Mouse (Mus musculus) frontal cortex, postnatal 10 days (tissue): Measurements from ENCODE around the gene Gorasp2.
A peak's percentile ranks its signal among the peaks of the same experiment; 100 is the strongest.

Experiments
- DNase-seq, 2 experiments: peaks; one replicate each; pipeline ENCODE4 v3.0.0; 2022; ENCODE audit warnings: low spot score in 2 of 2, mixed read lengths in 1 of 2

Gene Gorasp2

GRCm38 (mm10) chr2:70661715-70662495, 529 bp downstream of the Gorasp2 start, which contains the start of gene Gm26558:
Gene Gm26558 (minus strand): TSS chr2:70662108.
- DNase-seq, result peak; percentile 12 to 22

- no peak for DNase-seq
These were observed 2.4 kb downstream of the Gorasp2 start for GRCm38 (mm10) chr2:70663764-70664163.

DNA sequence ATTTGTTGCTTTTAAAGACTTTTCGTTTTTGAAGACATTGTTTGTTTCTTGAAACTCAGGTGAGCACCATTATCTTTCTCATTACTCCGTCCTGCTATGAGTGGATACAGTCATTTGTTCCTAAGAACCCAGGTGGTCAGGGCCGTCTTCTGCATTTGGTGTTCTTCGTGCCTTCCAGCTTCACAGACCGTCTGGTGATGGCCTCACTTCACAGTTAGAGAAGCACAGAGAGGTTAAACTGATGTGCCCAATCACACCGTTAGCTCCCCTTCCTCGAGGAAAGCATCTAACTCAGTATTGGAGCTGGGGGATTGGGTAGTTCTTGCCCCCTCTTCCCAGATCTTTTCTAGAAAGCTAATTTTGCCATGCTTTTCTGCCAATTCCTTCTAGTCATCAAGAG, 5.6 kb downstream of the Gorasp2 start:
- no peak for DNase-seq

DNA sequence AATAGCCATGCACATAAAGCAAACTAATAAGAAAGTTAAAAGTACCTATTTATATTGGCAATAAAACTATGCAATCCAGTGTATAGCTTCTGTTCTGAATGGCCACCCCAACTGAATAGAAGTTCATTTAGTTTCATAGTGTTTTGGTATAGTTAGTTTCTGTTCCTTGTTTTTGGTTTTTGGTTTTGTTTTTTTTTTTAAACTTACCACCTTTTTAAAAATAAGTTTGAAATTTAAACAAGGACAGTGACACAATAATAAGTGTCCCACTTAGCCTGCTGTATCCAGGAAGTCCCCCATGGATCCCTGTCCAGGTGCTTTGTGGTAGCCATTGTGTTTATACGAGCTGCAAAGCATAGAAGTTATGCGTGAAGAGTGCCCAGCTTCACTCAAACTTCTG, 7.9 kb downstream of the Gorasp2 start:
- no peak for DNase-seq

GRCm38 (mm10) chr2:70669896-70670295, 8.5 kb downstream of the Gorasp2 start:
- DNase-seq, result no peak

DNA sequence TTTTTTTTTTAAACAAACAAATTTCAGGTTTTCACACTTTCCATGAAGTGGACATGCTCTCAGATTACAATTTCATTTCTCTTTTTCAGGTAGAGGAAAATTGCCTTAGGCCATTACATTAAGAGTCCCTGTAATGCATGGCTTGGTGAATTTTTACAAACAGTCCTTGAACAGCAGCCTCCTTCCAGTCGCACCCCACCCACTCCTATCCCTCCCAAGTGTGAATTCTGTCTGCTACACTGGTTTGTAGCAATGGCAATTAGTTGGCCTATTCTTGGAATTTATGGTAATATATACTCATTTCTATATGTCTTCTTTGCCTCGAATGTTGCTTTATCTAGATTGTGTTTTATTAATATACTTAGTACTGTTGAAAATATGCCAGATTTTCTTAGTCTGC, 11.1 kb downstream of the Gorasp2 start:
- DNase-seq, result no peak

- no peak for DNase-seq
These were observed 12.2 kb downstream of the Gorasp2 start for GRCm38 (mm10) chr2:70673445-70674126.

- DNase-seq, result no peak
These were observed 20.9 kb downstream of the Gorasp2 start for GRCm38 (mm10) chr2:70682324-70682723.

DNA sequence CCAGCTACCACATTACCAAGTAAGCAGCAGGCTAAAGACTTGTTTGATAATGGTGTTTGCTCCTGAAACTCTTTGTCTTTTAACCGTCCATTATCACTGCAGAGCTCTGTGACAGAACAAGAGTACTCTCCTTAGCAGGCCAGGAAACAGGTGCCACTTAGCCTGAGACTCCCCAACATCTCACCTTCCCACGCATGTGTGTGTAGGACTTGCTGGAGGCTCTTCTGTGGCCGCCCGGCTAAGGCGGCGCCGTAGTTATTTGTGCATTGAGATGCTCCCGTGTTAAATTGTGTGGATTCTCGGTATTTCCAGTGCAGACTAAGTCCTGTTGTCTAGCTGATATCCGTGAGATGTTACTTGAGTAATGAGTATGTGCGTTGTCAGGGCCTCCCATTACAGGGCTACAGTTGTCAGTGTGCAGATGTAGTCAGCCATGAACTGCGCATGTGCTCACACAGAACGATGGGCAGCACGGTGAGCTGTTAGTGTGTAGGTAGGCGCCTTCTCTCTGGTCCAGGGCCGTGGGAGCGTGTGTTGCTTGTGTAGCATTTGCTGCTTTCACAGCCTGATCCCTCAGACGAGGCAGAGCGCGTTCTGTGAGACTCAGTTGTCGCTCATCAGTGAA, 27.2 kb downstream of the Gorasp2 start:
- DNase-seq, result no peak

- DNase-seq, result no peak
These were observed 28.8 kb downstream of the Gorasp2 start for GRCm38 (mm10) chr2:70690195-70690594.

- no peak for DNase-seq
These were observed 34.3 kb downstream of the Gorasp2 start for GRCm38 (mm10) chr2:70695712-70696111.

GRCm38 (mm10) chr2:70700851-70701250, 39.5 kb downstream of the Gorasp2 start:
- DNase-seq, result no peak

- no peak for DNase-seq
These were observed 40.2 kb downstream of the Gorasp2 start for GRCm38 (mm10) chr2:70701571-70701970.

DNA sequence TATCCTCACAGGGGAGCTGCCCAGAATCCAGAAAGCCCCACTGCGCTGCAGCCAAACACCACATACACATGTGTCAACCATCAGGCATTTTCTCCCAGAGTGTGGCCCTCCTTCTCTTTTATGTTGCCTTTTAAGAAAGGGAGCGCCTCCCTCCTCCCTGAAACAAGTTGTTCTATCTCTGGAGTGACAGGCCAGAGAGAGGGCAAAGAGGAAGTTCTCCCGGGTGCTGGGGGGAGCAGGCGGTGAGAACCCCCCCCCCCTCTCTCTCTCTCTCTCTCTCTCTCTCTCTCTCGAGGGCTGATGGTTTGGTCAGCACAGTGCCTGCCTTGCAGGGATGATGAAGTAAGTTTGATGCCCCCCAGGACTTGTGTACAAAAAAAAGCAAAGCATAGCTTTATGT, 41.0 kb downstream of the Gorasp2 start:
- DNase-seq, result no peak

- DNase-seq, result no peak
These were observed 47.8 kb downstream of the Gorasp2 start for GRCm38 (mm10) chr2:70708986-70709730.

DNA sequence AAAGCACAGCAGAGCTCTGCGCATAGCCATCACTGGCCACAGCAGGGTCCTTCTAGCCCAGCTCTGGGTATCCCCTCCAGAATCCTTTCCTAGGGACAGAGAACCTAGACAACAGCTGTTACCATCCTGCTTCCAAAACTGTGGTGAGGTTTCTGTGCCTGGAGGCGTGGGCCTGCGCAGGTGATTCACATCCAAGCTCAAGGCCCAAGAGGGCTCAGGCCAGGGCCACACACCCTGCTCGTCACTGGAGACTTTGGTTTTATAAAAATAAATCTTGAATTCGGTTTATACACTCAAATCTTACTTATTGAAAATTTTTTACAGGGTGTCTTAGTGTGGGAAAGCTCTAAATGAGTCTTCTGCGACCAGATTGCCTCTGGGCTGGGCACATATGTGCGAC, 48.9 kb downstream of the Gorasp2 start:
- DNase-seq, result no peak

GRCm38 (mm10) chr2:70710878-70711277, 49.5 kb downstream of the Gorasp2 start:
- DNase-seq, result no peak

GRCm38 (mm10) chr2:70723610-70724243, 62.4 kb downstream of the Gorasp2 start:
- DNase-seq, result no peak

DNA sequence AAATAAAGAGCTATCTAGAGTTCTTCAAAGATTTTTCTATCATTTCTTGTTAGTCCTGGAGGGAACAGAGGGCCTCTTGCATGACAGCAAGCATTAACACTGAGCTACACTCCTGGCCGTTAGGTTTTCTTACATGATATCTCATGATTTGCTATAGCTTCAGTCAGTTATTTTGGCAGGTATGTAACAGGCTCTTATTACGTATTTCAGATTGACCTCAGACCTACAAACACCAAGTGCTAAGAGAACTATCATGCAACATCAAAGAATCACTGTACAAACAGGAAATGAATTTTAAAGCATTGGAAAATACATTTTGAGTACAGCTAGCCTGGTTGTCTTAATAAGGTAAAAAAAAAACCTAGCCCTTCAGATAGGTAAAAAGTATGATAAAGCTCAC, 65.7 kb downstream of the Gorasp2 start:
- DNase-seq, result no peak

DNA sequence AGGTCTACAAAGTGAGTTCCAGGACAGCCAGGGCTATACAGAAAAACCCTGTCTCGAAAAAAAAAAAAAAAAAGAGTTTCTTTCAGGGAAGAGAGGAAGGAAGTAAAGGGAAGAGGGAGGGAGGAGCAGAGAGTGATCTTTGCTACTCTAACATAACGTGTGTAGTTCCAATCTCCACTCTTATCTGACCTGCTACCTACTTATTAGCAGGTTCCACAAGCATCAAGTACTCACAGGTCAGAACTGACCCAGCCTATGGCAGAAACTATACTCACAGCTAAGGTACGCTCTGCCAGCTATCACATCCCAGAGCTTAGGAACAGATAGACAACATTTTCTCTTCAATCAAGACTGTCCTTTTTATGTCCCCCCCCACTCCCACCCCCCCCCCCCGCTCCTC, 74.2 kb downstream of the Gorasp2 start:
- no peak for DNase-seq

DNA sequence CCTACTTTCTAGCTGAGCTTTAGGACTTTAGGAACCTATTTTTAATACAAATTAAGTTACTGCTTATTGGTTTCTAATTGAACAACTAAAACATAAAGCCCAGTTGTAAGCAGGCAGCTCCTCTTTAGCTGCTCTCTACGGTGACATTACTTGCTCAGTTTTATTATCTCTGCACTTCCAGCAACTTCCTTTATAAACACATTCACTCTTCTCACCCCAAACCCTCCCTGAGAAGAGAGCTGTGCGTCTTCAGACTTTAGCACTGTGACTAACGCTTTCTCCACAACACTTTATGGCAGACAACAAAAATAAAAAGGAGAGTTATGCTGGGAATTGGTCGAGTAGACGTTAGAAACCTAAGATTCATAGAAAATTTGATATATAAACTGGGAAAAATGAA, 74.6 kb downstream of the Gorasp2 start:
- no peak for DNase-seq

DNA sequence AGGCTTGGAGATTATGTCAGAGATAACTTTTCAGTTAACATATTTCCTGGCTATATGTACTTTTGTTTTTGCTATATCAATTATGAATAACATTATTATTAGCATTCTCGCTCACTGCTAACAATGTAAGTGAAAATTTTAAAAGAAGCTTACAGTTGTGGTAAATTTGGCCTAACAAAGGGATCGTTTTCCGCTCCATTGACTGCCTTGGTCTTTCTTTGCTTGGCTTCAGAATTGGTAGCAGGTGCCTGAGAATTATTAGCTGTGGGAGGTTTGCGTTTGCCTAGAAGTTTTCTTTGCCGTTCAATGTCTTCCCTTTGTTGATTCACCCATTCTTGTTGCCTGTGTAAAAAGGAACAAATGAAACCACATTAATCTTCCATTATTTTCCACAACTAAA, 80.5 kb downstream of the Gorasp2 start:
- DNase-seq, result no peak
